Mouse (Mus musculus): Measurements from ENCODE around the gene Fah.

The Fah gene

GRCm38 (mm10) chr7:84594087-84594916 is 12.2 kb downstream of the Fah start:
- DNase-seq, result no peak

DNA sequence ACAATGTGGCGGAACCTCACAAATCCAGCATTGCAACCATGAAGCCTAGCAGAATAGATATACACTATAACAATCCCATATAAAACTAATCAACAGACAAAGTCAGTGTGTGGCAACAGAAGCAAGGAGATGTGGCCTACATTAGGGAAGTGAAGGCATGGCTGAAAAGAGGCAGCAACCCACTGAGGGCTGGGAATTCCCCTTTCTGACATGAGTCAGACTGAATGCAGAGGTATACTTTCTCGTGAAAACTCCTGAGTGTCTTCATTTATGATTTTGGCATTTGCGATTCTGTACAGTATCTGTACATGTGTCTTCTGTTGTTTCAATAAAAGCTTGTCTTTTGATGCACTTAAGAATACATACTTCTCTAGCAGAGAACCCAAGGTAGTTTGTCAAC is 15.2 kb downstream of the Fah start:
- DNase-seq, result no peak

- DNase-seq, result no peak
Observed at GRCm38 (mm10) chr7:84590622-84591021, 15.9 kb downstream of the Fah start.

GRCm38 (mm10) chr7:84587101-84587783 is 19.3 kb downstream of the Fah start:
- no peak for DNase-seq

DNA sequence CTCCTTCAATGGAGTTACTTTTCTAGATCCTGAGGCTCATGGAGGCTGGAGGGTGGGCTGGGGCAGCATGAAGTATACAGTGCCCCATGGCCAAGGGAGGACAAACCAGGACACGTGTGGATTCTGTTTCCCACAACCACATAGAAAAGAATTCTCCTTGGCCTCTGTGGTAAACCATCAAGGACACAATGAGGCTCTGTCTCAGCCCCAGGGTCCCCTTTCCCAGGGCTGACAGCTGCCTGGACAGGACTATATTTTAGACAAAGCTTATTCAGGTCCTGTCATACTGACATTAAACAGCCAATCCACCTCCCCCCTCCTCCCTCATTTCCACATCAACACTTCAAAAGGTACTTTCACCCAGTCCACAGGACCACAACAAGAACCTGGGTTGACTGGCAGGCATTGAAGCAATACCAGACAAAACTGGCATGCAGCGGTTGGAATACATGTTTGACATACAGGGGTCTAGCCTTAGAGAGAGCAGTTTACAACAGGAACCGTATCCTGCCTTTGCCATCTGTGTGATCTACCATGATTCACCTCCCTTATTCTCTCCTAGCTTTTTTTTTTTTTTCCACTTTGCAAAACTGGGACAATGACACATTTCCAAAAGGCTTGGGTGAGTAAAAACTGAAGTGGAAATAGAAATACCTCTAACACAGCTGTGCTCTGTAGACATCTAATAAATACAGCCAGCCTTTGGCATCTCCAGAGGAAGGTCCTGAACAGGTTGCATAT is 20.0 kb downstream of the Fah start:
- no peak for DNase-seq

DNA sequence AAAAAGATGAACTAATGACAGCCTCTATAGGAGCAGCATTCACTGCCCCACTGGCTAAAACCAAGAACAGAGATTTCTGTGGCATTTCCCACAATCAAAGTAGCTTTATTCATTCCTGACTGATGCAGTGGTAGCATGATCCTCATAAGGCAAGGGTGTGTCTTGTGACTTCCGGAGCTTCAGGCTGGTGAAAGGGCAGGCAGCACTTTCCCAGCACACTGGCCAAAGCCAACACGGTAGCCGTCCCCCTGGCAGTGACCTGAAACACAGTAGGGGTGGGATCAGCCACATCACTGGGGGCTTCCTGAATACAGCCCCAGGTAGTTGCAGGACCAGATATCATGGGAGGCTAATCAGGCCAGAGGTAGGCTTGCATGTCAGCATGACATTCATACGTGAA is 21.4 kb downstream of the Fah start:
- no peak for DNase-seq

GRCm38 (mm10) chr7:84579769-84580168 is 26.8 kb downstream of the Fah start:
- no peak for DNase-seq

GRCm38 (mm10) chr7:84578841-84579240 is 27.7 kb downstream of the Fah start:
- no peak for DNase-seq

GRCm38 (mm10) chr7:84577034-84577433 is 29.5 kb downstream of the Fah start:
- no peak for DNase-seq

- DNase-seq, result no peak
Observed at GRCm38 (mm10) chr7:84566200-84566599, 40.3 kb downstream of the Fah start.

- DNase-seq, result no peak
Observed at GRCm38 (mm10) chr7:84564236-84564635, 42.3 kb downstream of the Fah start.

DNA sequence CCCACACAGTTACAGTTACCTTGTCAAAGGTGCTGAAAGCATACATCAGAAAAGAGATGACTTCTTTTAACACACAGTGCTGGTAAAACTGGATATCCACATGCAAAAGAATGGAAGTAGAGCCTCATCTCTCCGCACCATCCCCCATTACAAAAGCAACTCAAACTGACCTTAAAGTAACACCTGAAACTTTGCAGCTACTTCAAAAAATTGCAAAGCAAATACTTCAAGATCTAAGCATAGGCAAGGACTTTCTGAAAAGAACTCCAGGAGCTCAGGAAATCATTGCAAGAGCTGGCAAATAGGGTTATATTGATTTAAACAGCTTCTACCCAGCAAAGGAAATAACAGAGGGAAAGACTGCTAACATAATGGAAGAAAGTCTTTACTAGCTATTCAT is 46.0 kb downstream of the Fah start:
- DNase-seq, result no peak

- no peak for DNase-seq
Observed at GRCm38 (mm10) chr7:84557332-84557731, 49.2 kb downstream of the Fah start.

DNA sequence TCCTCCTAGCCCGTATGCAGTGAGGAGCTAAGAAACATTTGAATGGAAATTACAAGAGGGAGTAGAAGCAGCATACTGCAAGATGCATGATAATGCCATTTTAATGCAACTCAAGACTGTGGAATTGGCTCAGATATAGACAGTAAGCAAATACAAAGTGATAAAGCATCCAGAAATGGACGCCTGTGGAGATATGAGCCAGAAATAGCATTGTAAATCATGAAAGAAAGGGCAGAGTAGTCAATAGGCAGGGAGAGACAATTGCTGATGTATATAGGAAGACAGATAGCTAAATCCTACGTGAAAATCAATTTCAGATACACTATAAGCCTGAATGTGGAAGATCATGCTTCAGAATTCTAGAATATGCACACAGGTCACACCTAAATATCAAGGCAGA is 51.2 kb downstream of the Fah start:
- no peak for DNase-seq

DNA sequence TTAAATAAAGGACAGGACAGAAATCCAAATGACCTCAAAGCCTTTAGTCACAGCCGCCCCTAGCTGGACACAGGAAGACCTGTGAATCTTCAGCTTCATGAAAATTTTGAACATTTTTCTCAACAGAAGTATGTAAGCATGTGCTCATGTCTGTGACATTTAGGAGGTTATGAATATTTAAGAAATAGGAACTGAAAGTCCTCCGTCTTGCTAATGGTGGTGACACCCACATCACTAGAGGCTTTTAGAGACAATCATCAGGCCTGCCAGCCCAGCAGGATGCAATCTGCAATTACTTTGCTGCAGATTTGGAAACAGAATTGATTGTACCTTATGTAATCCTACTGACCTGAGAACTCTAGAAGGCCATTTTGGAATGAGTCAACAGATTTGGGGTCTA is 55.0 kb downstream of the Fah start:
- DNase-seq, result no peak

DNA sequence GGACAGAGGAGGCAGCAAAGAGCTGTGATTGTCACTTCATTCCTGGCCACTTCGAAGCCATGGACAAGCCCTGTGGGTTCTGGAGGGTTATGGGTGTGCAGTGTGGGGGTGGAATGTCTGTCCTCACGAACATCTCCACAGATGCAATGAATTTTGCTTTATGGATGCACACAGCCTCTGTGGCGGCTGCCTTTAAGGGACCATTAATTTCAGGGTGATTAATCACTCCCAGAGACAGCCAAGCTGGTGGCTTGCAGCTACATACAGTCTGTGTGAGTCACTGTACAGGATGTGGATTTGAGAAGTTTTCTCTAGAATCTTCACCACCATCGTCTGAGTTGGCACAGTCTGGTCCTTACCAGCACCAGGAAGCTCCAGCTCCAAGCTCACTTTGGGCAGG is 59.9 kb downstream of the Fah start:
- DNase-seq, result no peak

- no peak for DNase-seq
Observed at GRCm38 (mm10) chr7:84544946-84545345, 61.6 kb downstream of the Fah start.
